Mouse (Mus musculus): ENCODE measurements around the gene Olfr222. TPM values are rescaled to one million over a fixed set of nuclear protein-coding genes. Genes with fewer than 3 reads are reported as not detected.

The Olfr222 gene
- polyA plus RNA-seq, 1 experiment from 2014 or later, result not detected

DNA sequence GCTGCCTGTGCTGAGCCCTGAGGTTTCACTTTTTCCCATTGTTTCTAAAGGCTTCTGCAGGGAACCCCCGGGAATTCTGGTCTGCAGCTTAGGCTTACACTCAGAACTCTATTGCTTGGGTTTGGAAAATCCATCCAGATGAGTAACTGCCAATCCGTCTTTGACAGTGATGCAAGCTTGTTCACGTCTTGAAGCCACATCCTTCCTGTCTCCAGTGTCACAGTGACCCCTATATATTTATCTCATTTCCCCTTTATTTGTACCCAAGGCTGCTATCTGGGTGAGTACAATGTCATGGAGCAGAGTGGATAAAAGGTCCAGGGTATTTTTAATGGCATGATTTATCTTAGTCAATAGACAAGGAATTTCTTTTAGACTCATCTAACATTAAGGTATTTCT, 34.7 kb downstream of the Olfr222 start, which contains the start of gene Nlrp3:
Gene Nlrp3, plus strand, starts transcription at position 245 of the 400 bp plus-strand sequence.
- no peaks in the 10 kb centered on the region for H3K27me3 ChIP-seq (replicated peaks)
- 45% methylated on average over 3 of the region's 3 CpGs for WGBS
- H3K4me1 ChIP-seq, result no peaks in the 10 kb centered on the region
- H3K9me3 ChIP-seq, result no peaks in the 10 kb centered on the region
- H3K4me3 ChIP-seq, result no peak within 1 kb of the TSS
- no peak within 1 kb of the TSS for H3K9ac ChIP-seq
- H3K4me2 ChIP-seq, result no peak within 1 kb of the TSS
- ATAC-seq (ENCODE audit: extremely low read depth, insufficient number of reproducible peaks, low FRiP score, low TSS enrichment), result no peak
- no peaks in the 10 kb centered on the region for H3K36me3 ChIP-seq
- H3K27ac ChIP-seq (replicated peaks), result no peak within 1 kb of the TSS

DNA sequence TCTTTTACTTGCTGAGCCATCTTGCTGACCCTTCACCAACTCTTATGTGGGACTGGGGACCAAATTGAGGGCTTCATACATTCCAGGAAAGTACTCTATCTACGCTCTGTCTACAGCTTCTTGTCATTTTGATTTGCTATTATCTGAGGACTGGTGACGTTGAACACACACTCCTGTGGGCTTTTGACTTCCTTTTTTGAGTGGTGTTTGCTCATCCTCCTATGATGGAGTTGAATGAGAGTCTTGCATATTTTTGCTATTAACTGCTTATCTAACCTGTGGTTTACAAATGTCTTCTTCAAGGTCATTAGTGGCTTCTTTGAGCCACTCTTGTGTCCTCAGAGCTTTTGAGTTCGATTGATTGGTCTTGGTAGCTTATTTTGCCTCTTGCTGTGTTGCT, 35.9 kb downstream of the Olfr222 start:
- 54% methylated on average over 3 of the region's 3 CpGs for WGBS
- ATAC-seq (ENCODE audit: extremely low read depth, insufficient number of reproducible peaks, low FRiP score, low TSS enrichment), result no peak
- no peaks in the 10 kb centered on the region for H3K4me1 ChIP-seq
- no peaks in the 10 kb centered on the region for H3K27me3 ChIP-seq (replicated peaks)
- no peak overlapping the region for H3K9ac ChIP-seq
- no peak overlapping the region for H3K4me2 ChIP-seq
- H3K9me3 ChIP-seq, result no peaks in the 10 kb centered on the region
- H3K4me3 ChIP-seq, result no peak overlapping the region
- H3K27ac ChIP-seq (replicated peaks), result no peak overlapping the region
- no peaks in the 10 kb centered on the region for H3K36me3 ChIP-seq

DNA sequence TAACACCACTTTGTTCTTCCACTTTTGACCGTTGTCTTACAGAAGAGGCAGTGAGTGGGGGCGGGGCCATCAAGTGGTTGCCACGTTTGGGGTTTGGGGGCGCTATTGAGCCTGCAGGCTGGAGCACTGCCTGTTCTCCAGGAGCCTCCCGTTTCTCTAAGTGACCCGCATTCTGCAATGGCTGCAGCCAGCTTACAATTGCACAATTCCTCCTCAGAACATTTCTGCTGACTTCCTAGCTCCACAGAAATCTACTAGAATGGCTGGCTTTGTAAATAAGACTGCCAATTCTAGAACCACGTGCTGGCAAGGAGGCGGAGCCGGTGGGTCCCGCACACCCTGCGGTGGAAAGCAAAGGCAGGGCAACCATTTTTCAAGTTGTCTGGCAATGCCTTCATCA, 37.6 kb downstream of the Olfr222 start:
- H3K36me3 ChIP-seq, result no peaks in the 10 kb centered on the region
- no peak overlapping the region for H3K4me3 ChIP-seq
- no peaks in the 10 kb centered on the region for H3K27me3 ChIP-seq (replicated peaks)
- no peaks in the 10 kb centered on the region for H3K9me3 ChIP-seq
- WGBS, result 31% methylated on average over 11 of the region's 11 CpGs
- no peak for ATAC-seq (ENCODE audit: extremely low read depth, insufficient number of reproducible peaks, low FRiP score, low TSS enrichment)
- no peaks in the 10 kb centered on the region for H3K4me1 ChIP-seq
- H3K27ac ChIP-seq (replicated peaks), result no peak overlapping the region
- H3K4me2 ChIP-seq, result no peak overlapping the region
- no peak overlapping the region for H3K9ac ChIP-seq

DNA sequence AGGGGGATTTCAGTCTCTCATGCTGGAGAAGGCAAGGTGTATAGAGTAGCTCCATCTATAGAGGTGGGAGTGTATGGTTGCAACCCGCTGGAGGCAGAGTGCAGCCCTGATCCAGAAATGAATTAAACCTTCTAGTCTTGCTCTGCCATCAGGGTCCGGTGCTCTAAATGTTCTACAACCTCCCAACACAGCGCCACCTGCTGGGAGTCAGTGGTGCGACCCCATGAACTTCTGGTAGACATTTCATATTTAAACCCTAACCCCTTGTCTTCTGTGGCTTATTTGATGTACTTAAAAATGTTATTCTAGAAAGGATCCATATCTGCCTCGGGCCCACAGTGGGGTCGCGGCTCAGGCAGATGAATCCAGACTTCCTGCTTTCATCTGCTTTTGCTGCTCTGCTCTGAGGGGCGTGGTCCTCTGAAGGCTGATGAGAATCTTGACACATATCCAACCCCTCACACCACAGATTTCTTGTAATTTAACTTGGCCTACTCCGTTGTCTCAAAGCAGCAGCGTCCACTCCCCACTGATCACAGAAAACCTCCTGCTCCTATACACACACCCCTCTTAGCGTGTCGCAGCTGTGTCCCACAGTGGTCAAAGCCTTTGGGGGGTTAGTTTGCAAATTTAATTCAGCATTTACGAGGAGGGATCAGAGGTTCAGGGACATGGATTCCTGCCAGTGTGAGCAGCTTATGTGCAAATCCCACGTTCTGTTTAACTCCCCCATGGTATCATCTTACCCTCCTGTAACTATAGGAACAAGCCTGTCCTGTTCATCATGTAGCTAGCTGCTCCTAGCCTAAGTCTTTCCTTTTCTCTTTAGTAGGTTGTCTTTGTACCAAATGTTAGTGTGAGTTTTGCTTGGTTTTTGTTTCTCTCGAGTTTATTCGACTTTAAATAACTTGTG, 38.6 kb downstream of the Olfr222 start:
- no peak overlapping the region for H3K27ac ChIP-seq (replicated peaks)
- H3K4me1 ChIP-seq, result no peaks in the 10 kb centered on the region
- no peak overlapping the region for H3K9ac ChIP-seq
- no peaks in the 10 kb centered on the region for H3K36me3 ChIP-seq
- H3K4me2 ChIP-seq, result no peak overlapping the region
- ATAC-seq (ENCODE audit: extremely low read depth, insufficient number of reproducible peaks, low FRiP score, low TSS enrichment), result no peak
- H3K27me3 ChIP-seq (replicated peaks), result no peaks in the 10 kb centered on the region
- no peak overlapping the region for H3K4me3 ChIP-seq
- 65% methylated on average over 16 of the region's 16 CpGs for WGBS
- H3K9me3 ChIP-seq, result no peaks in the 10 kb centered on the region

DNA sequence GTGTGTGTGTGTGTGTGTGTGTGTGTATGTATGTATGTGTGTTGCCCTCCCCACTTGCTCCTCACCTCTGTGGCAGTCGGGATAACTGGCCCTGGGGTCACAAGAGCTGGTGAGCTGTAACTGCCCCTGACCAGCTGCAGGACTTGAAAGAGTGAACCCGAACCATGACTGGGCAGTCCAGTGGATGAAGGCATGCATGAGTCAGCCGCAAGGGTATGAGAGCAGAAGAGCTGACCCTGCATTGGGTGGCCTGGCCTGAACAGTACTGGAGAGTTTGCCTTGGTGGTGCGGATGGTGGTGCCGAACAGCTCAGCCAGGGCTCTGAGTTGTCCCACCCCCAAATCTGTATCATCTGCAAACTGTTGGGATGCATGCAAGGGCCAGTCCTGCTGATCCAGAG, 44.5 kb downstream of the Olfr222 start:
- 79% methylated on average over 5 of the region's 5 CpGs for WGBS
- no peaks in the 10 kb centered on the region for H3K9me3 ChIP-seq
- H3K27me3 ChIP-seq (replicated peaks), result no peaks in the 10 kb centered on the region
- no peak overlapping the region for H3K4me3 ChIP-seq
- no peak for ATAC-seq (ENCODE audit: extremely low read depth, insufficient number of reproducible peaks, low FRiP score, low TSS enrichment)
- H3K36me3 ChIP-seq, result no peaks in the 10 kb centered on the region
- no peak overlapping the region for H3K4me2 ChIP-seq
- H3K9ac ChIP-seq, result no peak overlapping the region
- H3K4me1 ChIP-seq, result no peaks in the 10 kb centered on the region
- H3K27ac ChIP-seq (replicated peaks), result no peak overlapping the region

GRCm38 (mm10) chr11:59530870-59531535, 45.0 kb downstream of the Olfr222 start:
- ATAC-seq (ENCODE audit: extremely low read depth, insufficient number of reproducible peaks, low FRiP score, low TSS enrichment), result no peak
- 82% methylated on average over 6 of the region's 6 CpGs for WGBS

DNA sequence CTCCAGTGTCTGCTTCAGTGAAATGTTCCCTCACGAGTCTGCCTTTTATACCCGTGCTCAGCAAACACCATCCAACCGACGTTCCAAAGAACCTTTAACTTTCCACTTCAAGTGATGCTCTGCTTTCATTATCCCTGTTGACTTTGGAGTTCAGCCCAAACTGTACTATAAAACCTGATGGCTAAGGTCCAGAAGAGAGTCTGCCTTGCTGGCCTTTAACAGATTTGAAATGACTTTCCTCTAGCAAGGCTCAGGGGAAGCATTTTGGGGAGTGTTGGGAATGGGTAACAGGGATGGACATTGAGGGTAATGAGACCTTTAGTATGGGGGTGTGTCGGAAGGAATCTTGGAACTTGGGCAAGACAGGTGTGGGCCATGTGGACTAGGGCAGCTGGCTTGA, 45.8 kb downstream of the Olfr222 start:
- H3K9me3 ChIP-seq, result no peaks in the 10 kb centered on the region
- no peak overlapping the region for H3K4me2 ChIP-seq
- H3K36me3 ChIP-seq, result no peaks in the 10 kb centered on the region
- no peak for ATAC-seq (ENCODE audit: extremely low read depth, insufficient number of reproducible peaks, low FRiP score, low TSS enrichment)
- H3K4me1 ChIP-seq, result no peaks in the 10 kb centered on the region
- H3K27ac ChIP-seq (replicated peaks), result no peak overlapping the region
- no peak overlapping the region for H3K9ac ChIP-seq
- 0 out of 2 replicates have a peak, but pooled peaks cover 3% of the 10 kb centered on the region for H3K27me3 ChIP-seq (replicated peaks)
- no peak overlapping the region for H3K4me3 ChIP-seq
- 64% methylated on average over 5 of the region's 5 CpGs for WGBS

More at GRCm38 (mm10) chr11:59530870-59531535, 45.0 kb downstream of the Olfr222 start:
- Histone ChIP-seq H3K9me3 (no peaks in the 10 kb centered on the region), H3K4me3 (no peak overlapping the region), H3K9ac (no peak overlapping the region), H3K36me3 (no peaks in the 10 kb centered on the region), H3K4me1 (no peaks in the 10 kb centered on the region), H3K4me2 (no peak overlapping the region), H3K27me3 (replicated peaks) (no peaks in the 10 kb centered on the region), H3K27ac (replicated peaks) (no peak overlapping the region)

GRCm38 (mm10) chr11:59526472-59527080, 49.5 kb downstream of the Olfr222 start, which contains the start of gene Zkscan17:
Gene Zkscan17, minus strand, starts transcription at chr11:59526751.
- ATAC-seq (ENCODE audit: extremely low read depth, insufficient number of reproducible peaks, low FRiP score, low TSS enrichment), result no peak
- H3K27me3 ChIP-seq (replicated peaks), result 0 out of 2 replicates have a peak, but pooled peaks cover 3% of the 10 kb centered on the region
- H3K9me3 ChIP-seq, result peaks cover 4% of the 10 kb centered on the region; the same call in 1 of the 2 replicates

GRCm38 (mm10) chr11:59525237-59525636, 50.8 kb downstream of the Olfr222 start:
- no peak overlapping the region for H3K4me2 ChIP-seq
- WGBS, result 9% methylated on average over 10 of the region's 10 CpGs
- H3K9me3 ChIP-seq, result peaks cover 4% of the 10 kb centered on the region; the same call in 1 of the 2 replicates
- 0 out of 2 replicates have a peak, but pooled peaks cover under 1% of the 10 kb centered on the region for H3K4me1 ChIP-seq
- 0 out of 2 replicates have a peak, but pooled peaks cover 3% of the 10 kb centered on the region for H3K27me3 ChIP-seq (replicated peaks)
- no peak for ATAC-seq (ENCODE audit: extremely low read depth, insufficient number of reproducible peaks, low FRiP score, low TSS enrichment)
- H3K27ac ChIP-seq (replicated peaks), result no peak overlapping the region
- H3K36me3 ChIP-seq, result no peaks in the 10 kb centered on the region
- no peak overlapping the region for H3K4me3 ChIP-seq
- no peak overlapping the region for H3K9ac ChIP-seq

More at GRCm38 (mm10) chr11:59526472-59527080, 49.5 kb downstream of the Olfr222 start, which contains the start of gene Zkscan17:
- Histone ChIP-seq H3K4me1 (no peaks in the 10 kb centered on the region), H3K4me3 (no peak within 1 kb of the TSS), H3K27ac (replicated peaks) (no peak within 1 kb of the TSS), H3K36me3 (no peaks in the 10 kb centered on the region), H3K9ac (no peak within 1 kb of the TSS), H3K4me2 (no peak within 1 kb of the TSS)
- WGBS, result 39% methylated on average over 8 of the region's 8 CpGs

- 97% methylated on average over 2 of the region's 2 CpGs for WGBS
- H3K4me2 ChIP-seq, result no peak overlapping the region
Measured at GRCm38 (mm10) chr11:59524150-59524549, 51.9 kb downstream of the Olfr222 start.

More at GRCm38 (mm10) chr11:59524150-59524549, 51.9 kb downstream of the Olfr222 start:
- ATAC-seq (ENCODE audit: extremely low read depth, insufficient number of reproducible peaks, low FRiP score, low TSS enrichment), result no peak
- Histone ChIP-seq H3K4me3 (no peak overlapping the region), H3K27ac (replicated peaks) (no peak overlapping the region), H3K9ac (no peak overlapping the region), H3K27me3 (replicated peaks) (0 out of 2 replicates have a peak, but pooled peaks cover 3% of the 10 kb centered on the region), H3K36me3 (no peaks in the 10 kb centered on the region), H3K9me3 (peaks cover 4% of the 10 kb centered on the region; the same call in 1 of the 2 replicates), H3K4me1 (peaks cover 10% of the 10 kb centered on the region)
